10 mouse cellular contexts compared by ENCODE assay signal in the genomic region with DNA sequence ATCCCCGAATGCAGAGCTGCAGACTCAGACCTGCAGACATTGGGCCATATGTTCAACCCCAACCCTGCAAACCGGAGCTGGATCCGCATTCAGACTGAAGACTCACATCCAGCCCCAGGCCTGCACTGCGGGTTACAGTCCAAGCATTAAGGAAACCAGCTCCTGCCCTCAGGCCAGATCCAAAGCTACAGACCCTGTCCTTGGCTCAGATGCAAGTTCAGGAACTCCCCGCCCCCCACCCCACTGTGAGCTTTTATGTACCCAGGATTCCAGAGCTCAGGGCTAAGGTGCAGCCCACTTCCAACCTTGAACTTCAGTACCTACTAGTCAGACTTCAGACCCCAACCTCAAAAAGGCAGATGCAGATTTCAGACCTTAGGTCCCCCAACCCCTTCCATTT. TPM values are rescaled to one million over a fixed set of nuclear protein-coding genes. Genes with fewer than 3 reads are reported as not detected.
DNase-seq lines count a peak whose midpoint lies in the region; ATAC-seq and TF ChIP-seq lines count a peak whose summit lies in the region.
"Had no signal": no experiment of that assay in that cellular context is flagged by ENCODE, and none has a peak within 500 bp of the region (broad histone marks: within the 10 kb centered on the region; RNA-seq: fewer than 3 reads in every experiment).

No protein-coding gene starts in this region.

- 15% methylated on average over 5 of the region's 5 CpGs for WGBS in heart, embryonic 13.5 days
- WGBS in hindbrain, embryonic 11.5 days: 8% methylated on average over 5 of the region's 5 CpGs
- 3% methylated on average over 5 of the region's 5 CpGs for WGBS in midbrain, embryonic 13.5 days

- peak overlapping the region; percentile 51; the same call in 1 of the 2 replicates for H3K4me2 ChIP-seq in heart, embryonic 13.5 days
- H3K4me2 ChIP-seq in hindbrain, embryonic 11.5 days (replicated peaks; ENCODE audit: low read depth, low read length): peak overlapping the region; percentile 19
- peak overlapping the region; percentile 80 for H3K4me2 ChIP-seq in midbrain, embryonic 13.5 days (replicated peaks)

- H3K36me3 ChIP-seq in heart, embryonic 13.5 days: no peaks in the 10 kb centered on the region
- H3K36me3 ChIP-seq in hindbrain, embryonic 11.5 days (ENCODE audit: control insufficient read depth, insufficient read depth, low read length): no peaks in the 10 kb centered on the region
- H3K36me3 ChIP-seq in midbrain, embryonic 13.5 days: peaks cover 42% of the 10 kb centered on the region

- H3K9me3 ChIP-seq in heart, embryonic 13.5 days: no peaks in the 10 kb centered on the region
- no peaks in the 10 kb centered on the region for H3K9me3 ChIP-seq in hindbrain, embryonic 11.5 days (ENCODE audit: control insufficient read depth, low read length)
- H3K9me3 ChIP-seq in midbrain, embryonic 13.5 days: no peaks in the 10 kb centered on the region

- no peak for TF ChIP-seq CTCF in cortical plate, adult 2 months (IDR thresholded peaks at IDR 0.05; ENCODE audit: extremely low read depth, insufficient read depth, low read length)

- H3K9ac ChIP-seq in heart, embryonic 13.5 days: no peak overlapping the region
- peak overlapping the region; percentile 12; the same call in 1 of the 2 replicates for H3K9ac ChIP-seq in hindbrain, embryonic 11.5 days (ENCODE audit: low read depth, low read length)
- H3K9ac ChIP-seq in midbrain, embryonic 13.5 days (replicated peaks): peak overlapping the region; percentile 54

- no peak for TF ChIP-seq POLR2A in cortical plate, adult 2 months (IDR thresholded peaks at IDR 0.05; ENCODE audit: extremely low read depth, insufficient read depth, low read length)

- no peak overlapping the region for H3K4me3 ChIP-seq in heart, embryonic 13.5 days
- no peak overlapping the region for H3K4me3 ChIP-seq in cortical plate, adult 2 months (ENCODE audit: insufficient read depth, low read length)
- H3K4me3 ChIP-seq in hindbrain, embryonic 11.5 days (ENCODE audit: low read depth, low read length): peak overlapping the region; percentile 23; the same call in 1 of the 2 replicates
- peak overlapping the region; percentile 32 for H3K4me3 ChIP-seq in midbrain, embryonic 13.5 days (replicated peaks)

- H3K27ac ChIP-seq in heart, embryonic 13.5 days (replicated peaks): no peak overlapping the region
- H3K27ac ChIP-seq in cortical plate, adult 2 months (ENCODE audit: insufficient read depth, low read length): peak overlapping the region; percentile 92
- H3K27ac ChIP-seq in hindbrain, embryonic 11.5 days (ENCODE audit: low read depth, low read length): peak overlapping the region; percentile 88
- H3K27ac ChIP-seq in midbrain, embryonic 13.5 days: peak overlapping the region; percentile 94
- H3K27ac ChIP-seq: macrophage had no signal

- H3K27me3 ChIP-seq in heart, embryonic 13.5 days (replicated peaks): peaks cover 46% of the 10 kb centered on the region
- no peaks in the 10 kb centered on the region for H3K27me3 ChIP-seq in hindbrain, embryonic 11.5 days (ENCODE audit: control insufficient read depth, insufficient read depth, low read length)
- no peaks in the 10 kb centered on the region for H3K27me3 ChIP-seq in midbrain, embryonic 13.5 days

- ATAC-seq in heart, embryonic 13.5 days (ENCODE audit: extremely low read depth, insufficient number of reproducible peaks, low FRiP score, low TSS enrichment): no peak
- ATAC-seq in hindbrain, embryonic 11.5 days (ENCODE audit: low FRiP score): peak; percentile 10
- ATAC-seq in midbrain, embryonic 13.5 days: peak; percentile 4

- H3K4me1 ChIP-seq in heart, embryonic 13.5 days: peaks cover 13% of the 10 kb centered on the region; the same call in 1 of the 2 replicates
- H3K4me1 ChIP-seq in cortical plate, adult 2 months (ENCODE audit: control insufficient read depth, insufficient read depth, low read length): peaks cover 18% of the 10 kb centered on the region
- H3K4me1 ChIP-seq in hindbrain, embryonic 11.5 days (replicated peaks; ENCODE audit: control insufficient read depth, insufficient read depth, low read length): peaks cover 12% of the 10 kb centered on the region
- H3K4me1 ChIP-seq in midbrain, embryonic 13.5 days (replicated peaks): peaks cover 65% of the 10 kb centered on the region

- DNase-seq in heart, adult 8-10 months (ENCODE audit: low spot score): no peak
- DNase-seq in hindbrain, embryonic 11.5 days (ENCODE audit: low spot score): no peak
- no peak for DNase-seq in spleen, postnatal 4 days (ENCODE audit: low spot score in 2 of 2)
- DNase-seq in right cerebral cortex, postnatal 10 days (ENCODE audit: low spot score in 2 of 2): no peak
- no peak for DNase-seq in urinary bladder, postnatal 10 days (ENCODE audit: low spot score)
- DNase-seq: gastrocnemius, postnatal 14 days had no signal

RNA-seq across cellular contexts. Expression of a gene that starts 5.6 kb away (rescaled TPM):
- 0.88 and 1.0 TPM in 2 replicates for polyA plus RNA-seq in heart, embryonic 13.5 days (2015; fragmentation: Nextera tagmentation; extraction: Ambion mirVana)
- 1 to 10 TPM in 2 of 4 experiments, under 1 TPM in 2; 0.79 to 1.7 (median 0.95) TPM for total RNA-seq in heart, adult 8-10 months (2022)
- polyA plus RNA-seq in cortical plate, adult 2 months (2012; rRNA removed): 817 and 841 TPM in 2 replicates
- 61.0 and 66.6 TPM in 2 replicates for polyA plus RNA-seq in hindbrain, embryonic 11.5 days (2014; fragmentation: Nextera tagmentation; extraction: Ambion mirVana)
- polyA plus RNA-seq in midbrain, embryonic 13.5 days (2015; fragmentation: Nextera tagmentation; extraction: Ambion mirVana): 106 and 124 TPM in 2 replicates

RNA-seq across cellular contexts. Expression of a gene that starts 12.0 kb away (rescaled TPM):
- 44.4 and 45.9 TPM in 2 replicates for polyA plus RNA-seq in heart, embryonic 13.5 days (2015; fragmentation: Nextera tagmentation; extraction: Ambion mirVana)
- 10 to 100 TPM; 27.1 to 49.5 (median 38.6) TPM for total RNA-seq in heart, adult 8-10 months (2022)
- 481 and 484 TPM in 2 replicates for polyA plus RNA-seq in cortical plate, adult 2 months (2012; rRNA removed)
- 45.3 and 54.4 TPM in 2 replicates for polyA plus RNA-seq in hindbrain, embryonic 11.5 days (2014; fragmentation: Nextera tagmentation; extraction: Ambion mirVana)
- polyA plus RNA-seq in midbrain, embryonic 13.5 days (2015; fragmentation: Nextera tagmentation; extraction: Ambion mirVana): 84.4 and 97.1 TPM in 2 replicates

RNA-seq across cellular contexts. Expression of a gene that starts 25.3 kb away (rescaled TPM):
- 1.8 and 2.0 TPM in 2 replicates for polyA plus RNA-seq in heart, embryonic 13.5 days (2015; fragmentation: Nextera tagmentation; extraction: Ambion mirVana)
- total RNA-seq in heart, adult 8-10 months (2022): 1 to 10 TPM; 2.8 to 3.7 (median 3.6) TPM
- polyA plus RNA-seq in cortical plate, adult 2 months (2012; rRNA removed): 8.4 and 8.5 TPM in 2 replicates
- 1.9 TPM in 2 replicates for polyA plus RNA-seq in hindbrain, embryonic 11.5 days (2014; fragmentation: Nextera tagmentation; extraction: Ambion mirVana)
- polyA plus RNA-seq in midbrain, embryonic 13.5 days (2015; fragmentation: Nextera tagmentation; extraction: Ambion mirVana): 4.0 and 4.4 TPM in 2 replicates

RNA-seq across cellular contexts. Expression of a gene that starts 39.8 kb away (rescaled TPM):
- polyA plus RNA-seq in heart, embryonic 13.5 days (2015; fragmentation: Nextera tagmentation; extraction: Ambion mirVana): 26.5 and 26.7 TPM in 2 replicates
- 1 to 10 TPM; 3.8 to 7.5 (median 4.6) TPM for total RNA-seq in heart, adult 8-10 months (2022)
- 3.7 and 4.8 TPM in 2 replicates for polyA plus RNA-seq in cortical plate, adult 2 months (2012; rRNA removed)
- 19.9 and 20.7 TPM in 2 replicates for polyA plus RNA-seq in hindbrain, embryonic 11.5 days (2014; fragmentation: Nextera tagmentation; extraction: Ambion mirVana)
- polyA plus RNA-seq in midbrain, embryonic 13.5 days (2015; fragmentation: Nextera tagmentation; extraction: Ambion mirVana): 5.1 and 5.2 TPM in 2 replicates
- polyA plus RNA-seq: macrophage had no signal

Comparison
In these comparisons a context has a peak if more than half of its experiments do, and no peak if none do; other contexts are left out.
1. H3K4me2 ChIP-seq: peak in every context shown above with its lines; median percentile 80 in midbrain, embryonic 13.5 days; 51 in heart, embryonic 13.5 days; 19 in hindbrain, embryonic 11.5 days.
2. H3K4me3 ChIP-seq: peak in hindbrain, embryonic 11.5 days (single experiment) and midbrain, embryonic 13.5 days (single experiment); none in heart, embryonic 13.5 days (single experiment) and cortical plate, adult 2 months (single experiment).
3. RNA of a gene that starts 5.6 kb away (polyA plus RNA-seq): 817 to 841 TPM in cortical plate, adult 2 months, 106 to 124 TPM in midbrain, embryonic 13.5 days and 61.0 to 66.6 TPM in hindbrain, embryonic 11.5 days; 0.88 to 1.0 TPM in heart, embryonic 13.5 days; every median in the first group is over 10 times any median in the second.